Comparison of ENCODE assay signal across 16 mouse cellular contexts in genomic region chr12:100764329-100765018, GRCm38 (mm10). TPM values are rescaled to one million over a fixed set of nuclear protein-coding genes. Genes with fewer than 3 reads are reported as not detected.
DNase-seq lines count a peak whose midpoint lies in the region; ATAC-seq and TF ChIP-seq lines count a peak whose summit lies in the region.
"Had no signal": no experiment of that assay in that cellular context is flagged by ENCODE, and none has a peak within 500 bp of the region (broad histone marks: within the 10 kb centered on the region; RNA-seq: fewer than 3 reads in every experiment).

No protein-coding gene starts in this region.

- no peaks in the 10 kb centered on the region for H3K27me3 ChIP-seq in kidney, embryonic 14.5 days (ENCODE audit: control insufficient read depth, insufficient read depth, low read length)
- H3K27me3 ChIP-seq in hindbrain, embryonic 11.5 days (ENCODE audit: control insufficient read depth, insufficient read depth, low read length), result no peaks in the 10 kb centered on the region
- H3K27me3 ChIP-seq: hindbrain, embryonic 13.5 days; midbrain, embryonic 13.5 days had no signal

- no peaks in the 10 kb centered on the region for H3K36me3 ChIP-seq in kidney, embryonic 14.5 days (ENCODE audit: control insufficient read depth, insufficient read depth, low read length)
- no peaks in the 10 kb centered on the region for H3K36me3 ChIP-seq in hindbrain, embryonic 11.5 days (ENCODE audit: control insufficient read depth, insufficient read depth, low read length)
- H3K36me3 ChIP-seq: hindbrain, embryonic 13.5 days; midbrain, embryonic 13.5 days had no signal

- H3K4me2 ChIP-seq in kidney, embryonic 14.5 days (replicated peaks; ENCODE audit: low read depth, low read length), result no peak overlapping the region
- no peak overlapping the region for H3K4me2 ChIP-seq in hindbrain, embryonic 11.5 days (replicated peaks; ENCODE audit: low read depth, low read length)
- H3K4me2 ChIP-seq: heart, embryonic 11.5 days; hindbrain, embryonic 13.5 days; midbrain, embryonic 13.5 days had no signal

- TF ChIP-seq POLR2A in bone marrow, adult 2 months (IDR thresholded peaks at IDR 0.05; ENCODE audit: borderline replicate concordance, control insufficient read depth, low read depth, low read length), result no peak

- ATAC-seq in kidney, embryonic 14.5 days (ENCODE audit: low FRiP score, low TSS enrichment), result no peak
- 0 out of 2 replicates have a peak, but pooled peaks have one; percentile 47 for ATAC-seq in monocyte, adult 5-6 weeks (replicated peaks; ENCODE audit: insufficient number of reproducible peaks, low FRiP score, low TSS enrichment, poor library complexity, severe bottlenecking)
- ATAC-seq in hindbrain, embryonic 11.5 days (ENCODE audit: low FRiP score), result no peak
- ATAC-seq: midbrain, embryonic 13.5 days had no signal

- no peak for DNase-seq in kidney, postnatal 25 days
- peak; percentile 20 to 29 for DNase-seq in spleen, postnatal 10 days (ENCODE audit: low spot score in 2 of 2)
- no peak for DNase-seq in spleen, postnatal 14 days (ENCODE audit: low spot score in 2 of 2)
- no peak for DNase-seq in adrenal gland, adult 18-20 months (ENCODE audit: low spot score in 2 of 2)
- DNase-seq in hindbrain, embryonic 11.5 days (ENCODE audit: low spot score), result no peak
- DNase-seq: adrenal gland, adult 8-10 months; kidney, adult 11 months; layer of hippocampus, adult 9-11 months; left cerebral cortex, postnatal 4 days had no signal

- H3K4me3 ChIP-seq in kidney, embryonic 14.5 days (ENCODE audit: low read length), result no peak overlapping the region
- H3K4me3 ChIP-seq in bone marrow, adult 2 months (replicated peaks; ENCODE audit: control insufficient read depth, low read depth, low read length), result no peak overlapping the region
- H3K4me3 ChIP-seq in hindbrain, embryonic 11.5 days (ENCODE audit: low read depth, low read length), result no peak overlapping the region
- H3K4me3 ChIP-seq: hindbrain, embryonic 13.5 days; midbrain, embryonic 13.5 days had no signal

- H3K9me3 ChIP-seq in kidney, embryonic 14.5 days (ENCODE audit: control insufficient read depth, low read length), result no peaks in the 10 kb centered on the region
- no peaks in the 10 kb centered on the region for H3K9me3 ChIP-seq in hindbrain, embryonic 11.5 days (ENCODE audit: control insufficient read depth, low read length)
- H3K9me3 ChIP-seq: hindbrain, embryonic 13.5 days; midbrain, embryonic 13.5 days had no signal

- no peak for TF ChIP-seq CTCF in bone marrow, adult 2 months (IDR thresholded peaks at IDR 0.05; ENCODE audit: control insufficient read depth, insufficient read depth, low read length)

- H3K27ac ChIP-seq in kidney, embryonic 14.5 days (ENCODE audit: low read depth, low read length), result 0 out of 2 replicates have a peak overlapping the region, but pooled peaks have one; percentile 24
- peak overlapping the region; percentile 18 for H3K27ac ChIP-seq in bone marrow, adult 2 months (ENCODE audit: control insufficient read depth, insufficient read depth, low read depth, low read length, poor library complexity)
- H3K27ac ChIP-seq in hindbrain, embryonic 11.5 days (ENCODE audit: low read depth, low read length), result no peak overlapping the region
- H3K27ac ChIP-seq: hindbrain, embryonic 13.5 days; liver, embryonic 14.5 days; midbrain, embryonic 13.5 days had no signal

- 64% methylated on average over 13 of the region's 13 CpGs for WGBS in kidney, embryonic 14.5 days
- 11% methylated on average over 13 of the region's 13 CpGs for WGBS in bone marrow, adult 2 months
- 71% methylated on average over 13 of the region's 13 CpGs for WGBS in hindbrain, embryonic 11.5 days

- H3K9ac ChIP-seq in kidney, embryonic 14.5 days (ENCODE audit: low read depth, low read length), result no peak overlapping the region
- H3K9ac ChIP-seq in hindbrain, embryonic 11.5 days (ENCODE audit: low read depth, low read length), result no peak overlapping the region
- H3K9ac ChIP-seq: hindbrain, embryonic 13.5 days; liver, embryonic 14.5 days; midbrain, embryonic 13.5 days had no signal

- H3K4me1 ChIP-seq in kidney, embryonic 14.5 days (ENCODE audit: control insufficient read depth, insufficient read depth, low read length), result no peaks in the 10 kb centered on the region
- H3K4me1 ChIP-seq in bone marrow, adult 2 months (ENCODE audit: control insufficient read depth, insufficient read depth, low read length), result peaks cover 4% of the 10 kb centered on the region; the same call in 1 of the 2 replicates
- no peaks in the 10 kb centered on the region; the same call in 1 of the 2 replicates for H3K4me1 ChIP-seq in hindbrain, embryonic 11.5 days (replicated peaks; ENCODE audit: control insufficient read depth, insufficient read depth, low read length)

RNA-seq across cellular contexts. Expression of gene Dglucy, which starts 14.4 kb away (rescaled TPM):
- polyA plus RNA-seq in kidney, embryonic 14.5 days (2014; fragmentation: Nextera tagmentation; extraction: Ambion mirVana), result 1.7 and 3.6 TPM in 2 replicates
- 4.2 and 5.2 TPM in 2 replicates for polyA plus RNA-seq in bone marrow, adult 2 months (2011; ENCODE audit: insufficient read depth, insufficient read length, low replicate concordance, missing spikeins)
- total RNA-seq in monocyte, adult 5-6 weeks (2017), result 14.6 to 22.5 TPM (median 22.4 TPM) in 3 replicates
- total RNA-seq in adrenal gland, adult 18-20 months (2021), result 10 to 100 TPM; 20.5 to 24.8 TPM
- 0.57 TPM in 2 replicates for polyA plus RNA-seq in hindbrain, embryonic 11.5 days (2014; fragmentation: Nextera tagmentation; extraction: Ambion mirVana)

RNA-seq across cellular contexts. Expression of gene Rps6ka5, which starts 37.7 kb away (rescaled TPM):
- 3.6 and 5.5 TPM in 2 replicates for polyA plus RNA-seq in kidney, embryonic 14.5 days (2014; fragmentation: Nextera tagmentation; extraction: Ambion mirVana)
- 3.8 and 5.3 TPM in 2 replicates for polyA plus RNA-seq in bone marrow, adult 2 months (2011; ENCODE audit: insufficient read depth, insufficient read length, low replicate concordance, missing spikeins)
- 23.7 to 25.8 TPM (median 25.6 TPM) in 3 replicates for total RNA-seq in monocyte, adult 5-6 weeks (2017)
- 1 to 10 TPM; 2.9 to 6.5 TPM for total RNA-seq in adrenal gland, adult 18-20 months (2021)
- 3.3 and 5.6 TPM in 2 replicates for polyA plus RNA-seq in hindbrain, embryonic 11.5 days (2014; fragmentation: Nextera tagmentation; extraction: Ambion mirVana)

Comparison
In these comparisons a context has a peak if more than half of its experiments do, and no peak if none do; other contexts are left out.
1. DNase-seq: peak in spleen, postnatal 10 days (2 of 2); none in kidney, postnatal 25 days (0 of 2), spleen, postnatal 14 days (0 of 2), adrenal gland, adult 18-20 months (0 of 2) and hindbrain, embryonic 11.5 days (single experiment).